Mouse (Mus musculus) forebrain, embryonic 16.5 days (tissue): Measurements from ENCODE around the gene Foxb2. TPM values are rescaled to one million over a fixed set of nuclear protein-coding genes. Genes with fewer than 3 reads are reported as not detected.

Source experiments
- ATAC-seq: fragments of 200-750 bp; cut with Nextera tagmentation; 2 replicates; pipeline ENCODE4 v1.8.0; 2017; ENCODE audit warnings: mild to moderate bottlenecking, moderate library complexity
- H3K27ac ChIP-seq: fragments of 300-500 bp; sonication (generic); 2 replicates; pipeline ENCODE4 v1.5.1; 2014; ENCODE audit warnings: low read length, control low read depth
- H3K27me3 ChIP-seq: fragments of 300-500 bp; sonication (generic); replicated peaks from 2 replicates; pipeline ENCODE4 v1.6.1; 2014; ENCODE audit warnings: low read length; ENCODE audit not compliant: control insufficient read depth, insufficient read depth
- H3K36me3 ChIP-seq: fragments of 300-500 bp; sonication (generic); 2 replicates; pipeline ENCODE4 v1.6.1; 2014; ENCODE audit not compliant: control insufficient read depth, insufficient read depth
- H3K4me1 ChIP-seq: fragments of 300-500 bp; sonication (generic); replicated peaks from 2 replicates; pipeline ENCODE4 v1.6.1; 2014; ENCODE audit warnings: low read length; ENCODE audit not compliant: control insufficient read depth, insufficient read depth
- H3K4me2 ChIP-seq: fragments of 300-500 bp; sonication (generic); 2 replicates; pipeline ENCODE4 v1.6.1; 2014; ENCODE audit warnings: mild to moderate bottlenecking, low read length, control low read depth
- H3K4me3 ChIP-seq: fragments of 300-500 bp; sonication (generic); replicated peaks from 2 replicates; pipeline ENCODE4 v1.5.1; 2014; ENCODE audit warnings: mild to moderate bottlenecking, low read length, control low read depth
- H3K9ac ChIP-seq: fragments of 300-500 bp; sonication (generic); replicated peaks from 2 replicates; pipeline ENCODE4 v1.6.1; 2014; ENCODE audit warnings: low read depth, low read length, control low read depth
- H3K9me3 ChIP-seq: fragments of 300-500 bp; sonication (generic); 2 replicates; pipeline ENCODE4 v1.6.1; 2016; ENCODE audit warnings: low read length; ENCODE audit not compliant: control insufficient read depth
- WGBS: fragments of 180-500 bp; shearing (Covaris S2); extraction: QIAGEN DNeasy Blood & Tissue Kit; methylation state at CpG from one replicate; pipeline ENCODE4 v1.1.7; 2014; 5-methylcytosine and 5-hydroxymethylcytosine counted together
- polyA plus RNA-seq: library from polyadenylated mRNA; unstranded; fragments of >200 nt; fragmentation: Nextera tagmentation; extraction: Ambion mirVana; gene quantifications from 2 replicates; pipeline ENCODE4 v1.2.1, GENCODE M21; 2015

The Foxb2 gene
- polyA plus RNA-seq, 1 experiment from 2014 or later, result 0.32 TPM

- H3K9ac ChIP-seq, result no peak overlapping the region
- H3K36me3 ChIP-seq, result no peaks in the 10 kb centered on the region
- H3K27ac ChIP-seq, result no peak overlapping the region
- no peaks in the 10 kb centered on the region for H3K27me3 ChIP-seq
- H3K4me1 ChIP-seq, result peaks cover 7% of the 10 kb centered on the region
- H3K4me2 ChIP-seq, result no peak overlapping the region
- WGBS, result 4% methylated on average over 9 of the region's 9 CpGs
- H3K9me3 ChIP-seq, result no peaks in the 10 kb centered on the region
- peak; percentile 50; the same call in 1 of the 2 replicates for ATAC-seq
- H3K4me3 ChIP-seq, result no peak overlapping the region
These were observed 31.9 kb downstream of the Foxb2 start for GRCm38 (mm10) chr19:16841516-16842249.

- peaks cover 7% of the 10 kb centered on the region for H3K4me1 ChIP-seq
- no peak overlapping the region for H3K4me2 ChIP-seq
- no peak for ATAC-seq
- no peaks in the 10 kb centered on the region for H3K9me3 ChIP-seq
- H3K4me3 ChIP-seq, result no peak overlapping the region
- H3K36me3 ChIP-seq, result no peaks in the 10 kb centered on the region
- WGBS, result 20% methylated on average over 8 of the region's 8 CpGs
- no peak overlapping the region for H3K27ac ChIP-seq
- no peaks in the 10 kb centered on the region for H3K27me3 ChIP-seq
- no peak overlapping the region for H3K9ac ChIP-seq
These were observed 32.6 kb downstream of the Foxb2 start for GRCm38 (mm10) chr19:16841001-16841400.

GRCm38 (mm10) chr19:16827657-16828056 lies 45.9 kb downstream of the Foxb2 start:
- Histone ChIP-seq H3K4me1 (no peaks in the 10 kb centered on the region), H3K36me3 (no peaks in the 10 kb centered on the region), H3K9ac (no peak overlapping the region), H3K4me2 (no peak overlapping the region), H3K27me3 (no peaks in the 10 kb centered on the region), H3K4me3 (no peak overlapping the region), H3K9me3 (no peaks in the 10 kb centered on the region), H3K27ac (no peak overlapping the region)
- WGBS, result 87% methylated on average over 5 of the region's 5 CpGs
- ATAC-seq, result no peak

DNA sequence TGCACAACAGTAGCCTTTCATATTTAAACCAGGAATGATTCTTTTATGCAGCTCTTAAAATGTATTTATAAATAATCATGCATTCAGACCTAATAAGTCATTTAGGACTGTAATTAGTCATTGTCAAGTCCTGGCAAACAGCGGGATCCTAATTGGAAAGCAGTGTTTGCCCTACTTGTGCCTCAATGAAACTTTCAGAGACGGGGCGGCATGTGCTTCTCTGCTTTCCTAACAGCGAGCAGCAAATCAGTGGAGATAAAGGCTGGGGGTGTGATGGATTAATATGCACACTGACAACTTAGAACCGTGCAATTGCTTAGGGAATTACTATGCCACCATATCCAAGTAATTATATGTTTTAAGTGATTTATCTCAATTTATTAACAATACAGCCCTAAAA lies 48.4 kb downstream of the Foxb2 start:
- Histone ChIP-seq H3K4me1 (no peaks in the 10 kb centered on the region), H3K4me3 (no peak overlapping the region), H3K4me2 (no peak overlapping the region), H3K27ac (no peak overlapping the region), H3K9ac (no peak overlapping the region), H3K9me3 (no peaks in the 10 kb centered on the region), H3K36me3 (no peaks in the 10 kb centered on the region), H3K27me3 (no peaks in the 10 kb centered on the region)
- ATAC-seq, result peak; percentile 66; the same call in 1 of the 2 replicates
- WGBS, result 9% methylated on average over 5 of the region's 5 CpGs

Other genes starting within 250 kb of the Foxb2 start
- gene Vps13a, start 92.9 kb downstream of the Foxb2 start, polyA plus RNA-seq, result 7.7 and 9.3 TPM in 2 replicates
- 3.4 and 4.1 TPM in 2 replicates for gene Prune2, start 82.3 kb upstream of the Foxb2 start, polyA plus RNA-seq